Mouse (Mus musculus) lung, adult 18-20 months (tissue): ENCODE results near the gene Galntl5.
"Not testable (repeated sequence)": the region's sequence is repeated elsewhere in the genome, so short reads cannot be mapped to it uniquely, and the experiment has no call there.

Experiments
- DNase-seq, 2 experiments: peaks; one replicate each; pipeline ENCODE4 v3.0.0; 2022; ENCODE audit warnings: mixed read lengths in 2 of 2

The Galntl5 gene

DNA sequence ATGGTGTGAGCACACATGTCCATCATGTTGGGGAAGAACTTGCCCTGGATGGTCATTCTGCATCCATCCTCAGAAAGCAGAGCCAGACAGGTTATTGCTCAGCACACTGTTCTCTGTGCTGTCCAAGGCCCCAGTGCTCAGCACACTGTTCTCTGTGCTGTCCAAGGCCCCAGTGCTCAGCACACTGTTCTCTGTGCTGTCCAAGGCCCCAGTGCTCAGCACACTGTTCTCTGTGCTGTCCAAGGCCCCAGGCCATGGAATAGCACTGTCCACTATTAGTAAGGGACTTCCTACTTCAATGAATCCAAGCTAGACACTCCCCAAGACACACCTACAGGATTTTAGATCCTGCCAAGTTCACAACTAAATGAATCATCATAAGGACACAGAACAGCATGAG is 32.0 kb downstream of the Galntl5 start:
- DNase-seq = not testable (repeated sequence)

DNA sequence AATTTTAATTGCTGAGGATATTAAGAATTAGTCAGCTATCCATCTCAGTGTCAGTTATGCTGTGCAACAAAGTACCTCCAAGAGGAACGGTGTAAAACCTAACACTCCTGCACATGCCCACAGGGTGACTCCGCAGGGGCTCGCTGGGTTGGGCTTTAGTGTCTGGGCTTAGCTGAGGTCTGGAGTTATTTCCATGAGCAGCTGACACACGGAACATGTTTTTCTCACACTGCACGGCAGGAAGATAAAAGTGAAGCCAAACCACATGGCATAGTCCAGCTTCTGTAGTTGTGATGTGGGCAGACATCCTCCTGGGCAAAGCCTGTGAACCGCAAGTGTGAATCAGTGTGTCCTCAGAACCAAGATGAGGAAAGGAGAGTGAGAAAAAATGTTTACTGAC is 33.7 kb downstream of the Galntl5 start:
- no peak for DNase-seq

DNA sequence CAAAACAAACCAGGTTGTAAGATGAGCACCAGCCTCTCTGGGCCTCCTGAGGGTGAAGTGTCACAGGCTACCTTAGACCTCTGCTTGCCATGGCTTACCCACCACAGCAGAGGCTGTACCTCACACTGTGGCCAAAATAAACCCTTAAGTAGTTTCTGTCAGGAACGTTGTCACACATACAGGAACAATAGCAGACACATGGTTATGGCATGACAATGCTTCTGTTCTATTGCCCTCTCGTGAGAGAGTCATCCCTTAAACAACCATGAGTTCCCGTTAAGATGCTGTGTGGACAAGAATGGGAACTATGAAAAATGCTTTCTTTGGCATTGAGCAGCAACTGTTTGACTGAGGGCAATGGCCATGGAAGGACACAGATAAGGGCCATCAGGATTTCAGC is 40.3 kb downstream of the Galntl5 start, which contains the start of gene Galnt11:
Galnt11 (plus strand) TSS at position 301 of the 400 bp plus-strand sequence.
- no peak for DNase-seq

DNA sequence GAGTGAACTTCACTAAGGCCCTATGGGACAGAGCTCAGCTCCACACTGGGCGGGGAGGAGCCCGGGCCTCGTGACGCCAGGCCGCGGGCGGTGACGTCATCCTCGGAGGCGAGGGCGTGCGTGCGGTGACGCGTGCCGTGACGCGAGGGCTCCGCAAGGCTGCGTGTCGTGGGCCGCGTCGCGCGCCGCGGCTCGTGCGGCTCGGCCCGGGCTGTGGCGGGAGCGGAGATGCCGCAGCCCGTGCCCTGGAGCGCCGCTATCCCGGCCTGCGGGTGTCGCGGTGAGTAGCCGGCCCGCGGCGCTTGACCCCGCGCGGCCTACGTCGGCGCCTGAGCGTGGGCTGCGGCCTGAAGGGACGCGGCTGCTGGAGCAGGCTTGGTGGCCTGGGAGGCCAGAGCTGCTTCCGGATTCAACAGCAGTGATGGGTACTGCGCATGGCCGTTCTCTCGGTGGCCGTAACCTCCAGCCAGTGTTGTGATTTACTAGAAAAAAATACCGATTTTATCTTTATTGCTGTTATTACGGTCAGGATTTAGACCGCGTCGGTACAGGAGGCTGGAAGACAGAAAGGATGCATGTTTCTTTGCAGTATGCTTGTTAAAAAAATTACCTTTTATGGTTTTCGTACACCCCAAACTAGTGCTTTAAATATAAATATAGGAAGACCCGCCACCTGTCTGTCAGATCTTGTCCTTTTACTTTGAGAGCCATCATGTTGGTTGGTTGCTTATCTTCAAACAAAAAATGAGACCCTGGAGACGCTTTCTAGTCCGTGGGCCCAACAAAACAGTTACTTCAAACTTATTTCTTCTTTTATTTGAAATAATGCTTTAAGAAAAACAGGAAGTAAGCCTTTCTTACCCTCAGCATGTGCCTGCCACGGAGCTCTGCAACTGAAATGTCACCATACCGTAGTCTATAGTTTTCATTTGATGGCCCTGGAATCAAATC is 41.8 kb downstream of the Galntl5 start, which contains the start of gene E130116L18Rik:
E130116L18Rik (minus strand) TSS at position 402 of the 951 bp plus-strand sequence.
- peak; percentile 85 to 89 for DNase-seq

DNA sequence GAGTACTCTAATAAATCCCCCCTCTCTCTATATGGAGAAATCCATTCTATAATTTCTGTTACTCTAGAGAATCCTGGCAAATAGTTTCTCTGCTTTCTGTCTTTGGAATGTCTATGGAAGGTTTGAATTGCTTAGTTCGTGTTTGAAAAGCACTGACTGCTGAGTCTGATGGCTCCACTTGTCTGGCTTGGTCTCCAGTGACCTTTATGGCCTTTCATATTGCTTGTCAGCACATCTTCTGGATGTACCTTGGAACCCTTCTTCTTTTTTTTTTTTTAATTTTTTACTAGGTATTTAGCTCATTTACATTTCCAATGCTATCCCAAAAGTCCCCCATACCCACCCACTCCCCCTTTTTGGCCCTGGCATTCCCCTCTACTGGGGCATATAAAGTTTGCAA is 43.1 kb downstream of the Galntl5 start:
- DNase-seq = not testable (repeated sequence)

DNA sequence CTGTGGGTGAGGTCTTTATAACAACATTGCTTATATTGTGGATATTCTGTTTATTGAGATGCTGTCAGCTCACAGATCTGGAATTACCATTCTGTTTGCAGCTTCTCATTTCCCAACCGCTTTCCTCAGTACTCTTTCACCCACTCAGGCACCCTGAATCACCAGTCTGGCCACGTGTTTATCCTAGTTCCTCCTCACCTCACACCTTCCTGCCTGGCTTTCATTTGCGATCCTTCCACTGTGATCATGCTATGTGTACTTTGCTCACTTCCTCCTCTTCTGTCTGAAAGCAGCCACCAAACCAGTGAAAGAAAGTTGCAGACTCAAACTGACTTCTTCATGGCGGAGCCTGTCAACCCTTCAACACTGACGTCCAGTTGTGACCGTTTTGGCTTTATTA is 61.8 kb downstream of the Galntl5 start:
- DNase-seq = peak; percentile 13 to 15

DNA sequence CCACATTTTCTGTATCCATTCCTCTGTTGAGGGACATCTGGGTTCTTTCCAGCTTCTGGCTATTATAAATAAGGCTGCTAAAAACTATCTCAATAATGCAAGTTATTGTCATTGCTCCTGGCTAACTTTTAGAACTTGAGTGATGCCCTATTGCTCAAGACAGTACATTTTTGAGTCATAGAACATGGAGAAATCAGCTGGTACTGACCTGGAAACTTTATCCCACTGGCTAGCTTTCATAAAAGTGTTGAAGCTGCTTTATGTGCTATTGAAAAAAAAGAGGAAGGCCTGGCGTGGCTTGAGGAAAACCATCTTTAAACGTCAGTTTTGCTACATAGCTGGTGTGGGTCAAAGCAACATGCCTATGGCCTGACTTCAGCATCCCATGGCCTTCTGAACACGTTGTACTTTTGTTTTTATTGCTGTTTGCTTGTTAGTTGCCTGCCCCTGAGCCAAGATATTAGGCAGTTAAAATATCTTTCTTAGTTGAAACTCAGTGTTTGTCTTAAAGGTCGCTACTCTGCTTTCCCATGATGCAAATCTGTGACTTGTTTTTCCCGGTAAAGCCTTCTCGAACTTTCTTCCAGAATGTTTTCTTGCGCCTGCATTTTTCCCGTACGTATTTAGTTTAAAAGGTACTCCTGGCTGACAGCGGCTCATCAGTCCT is 64.7 kb downstream of the Galntl5 start:
- DNase-seq = no peak

DNA sequence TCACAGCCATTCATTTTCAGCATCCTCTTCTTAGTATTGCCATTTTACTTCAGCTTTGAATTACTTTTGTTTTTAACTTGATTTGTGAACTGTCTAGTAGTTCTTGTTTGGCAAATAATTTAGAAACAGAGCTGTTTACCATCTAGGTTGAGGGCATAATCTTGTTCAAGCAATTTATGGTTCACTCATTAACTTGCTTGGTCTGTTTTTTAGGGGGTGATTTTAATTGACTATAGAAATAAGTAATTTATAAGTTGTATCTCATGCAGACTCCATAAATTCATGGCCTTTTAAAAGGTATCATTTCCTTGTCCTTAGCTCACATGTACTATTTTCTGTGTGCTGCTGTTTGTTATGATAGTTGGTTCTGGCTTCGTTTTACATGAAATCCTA is 65.2 kb downstream of the Galntl5 start:
- no peak for DNase-seq

DNA sequence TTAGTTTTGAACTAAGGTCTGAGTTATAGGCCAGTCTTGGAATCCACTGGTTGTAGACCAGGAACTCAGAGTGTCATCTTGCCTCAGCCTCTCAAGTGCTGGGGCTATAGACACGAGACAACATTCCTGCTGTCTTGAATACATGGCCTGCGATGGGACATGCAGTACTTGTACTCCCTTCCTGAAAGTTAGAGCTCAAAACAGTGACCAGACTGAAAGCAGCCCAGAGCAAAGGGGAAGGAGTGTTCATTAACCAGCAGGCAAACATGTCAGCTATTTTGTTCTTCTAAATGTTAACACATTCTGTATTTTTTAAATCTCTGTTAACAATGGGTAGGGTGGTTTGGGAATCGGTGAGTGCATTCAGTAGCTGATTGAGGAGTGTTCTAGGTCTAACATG is 65.8 kb downstream of the Galntl5 start:
- no peak for DNase-seq

DNA sequence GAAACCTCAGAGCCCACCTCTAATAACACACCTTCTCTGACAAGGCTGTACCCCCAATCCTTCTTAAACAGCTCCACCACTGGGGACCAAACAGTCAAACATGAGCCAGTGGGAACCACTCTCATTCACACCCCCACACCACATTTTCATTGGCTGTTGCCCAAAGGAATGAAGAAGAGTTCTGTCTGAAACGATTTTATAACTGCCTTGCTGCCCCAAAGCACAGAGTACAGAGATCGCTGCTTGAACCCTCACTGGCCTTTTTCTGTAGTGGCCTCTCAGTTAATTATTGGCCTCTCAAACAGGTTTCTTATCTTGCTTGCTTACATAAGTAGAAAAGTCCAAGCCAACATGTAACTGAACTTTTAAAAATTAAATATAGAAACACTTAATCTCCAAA is 71.2 kb downstream of the Galntl5 start:
- no peak for DNase-seq

DNA sequence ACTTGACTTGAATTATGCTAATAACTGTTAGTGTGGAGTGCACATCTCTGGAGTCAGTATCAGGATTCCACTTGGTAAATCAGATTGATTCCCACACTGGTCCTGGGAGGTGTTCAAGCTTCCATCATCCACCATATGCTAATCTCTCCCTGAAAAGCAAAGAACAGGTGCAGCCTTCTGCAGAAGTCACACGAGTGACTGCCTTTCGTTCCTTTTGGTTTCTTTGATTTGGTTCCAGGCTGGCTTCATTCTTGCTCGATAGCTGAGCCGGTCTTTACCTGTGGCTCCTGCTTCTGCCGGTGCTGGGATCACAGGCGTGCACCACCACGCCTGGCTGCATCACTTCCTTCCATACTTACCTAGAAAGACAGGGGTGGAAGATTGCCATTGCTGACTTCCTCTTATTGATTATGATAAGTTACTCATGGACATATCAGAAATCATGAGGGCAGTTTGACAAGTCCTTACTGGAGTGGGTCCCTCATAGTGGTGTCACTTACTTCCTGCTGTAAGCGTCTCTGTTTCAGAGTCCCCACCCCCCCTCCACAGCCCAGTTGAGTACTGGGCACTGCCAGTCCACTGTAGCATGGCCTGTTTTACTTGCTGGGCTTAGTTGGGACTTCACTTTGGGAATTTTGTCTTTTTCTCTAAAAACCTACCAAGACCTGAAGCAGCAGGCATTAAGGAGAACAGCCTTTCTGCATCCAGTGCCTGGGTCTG is 71.7 kb downstream of the Galntl5 start:
- no peak for DNase-seq

DNA sequence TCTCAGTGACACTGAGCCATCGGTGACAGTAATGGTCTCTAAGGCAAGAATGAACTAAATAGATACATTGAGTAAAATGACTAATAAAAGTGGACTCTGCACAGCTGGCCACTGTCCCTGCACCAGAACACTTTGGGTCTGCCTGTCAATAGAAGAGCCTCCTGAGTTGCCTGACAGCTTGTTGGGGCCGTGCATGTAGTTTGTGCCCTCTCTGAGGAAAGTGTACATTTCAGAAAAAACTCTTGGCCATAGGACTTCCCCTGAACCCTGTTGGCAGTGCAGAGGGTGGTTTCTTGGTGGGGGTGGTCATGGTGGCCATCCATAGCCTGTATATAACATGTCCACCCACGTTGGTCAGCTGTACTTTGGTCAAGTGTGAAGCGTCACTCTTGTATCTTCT is 73.2 kb downstream of the Galntl5 start:
- DNase-seq = no peak

DNA sequence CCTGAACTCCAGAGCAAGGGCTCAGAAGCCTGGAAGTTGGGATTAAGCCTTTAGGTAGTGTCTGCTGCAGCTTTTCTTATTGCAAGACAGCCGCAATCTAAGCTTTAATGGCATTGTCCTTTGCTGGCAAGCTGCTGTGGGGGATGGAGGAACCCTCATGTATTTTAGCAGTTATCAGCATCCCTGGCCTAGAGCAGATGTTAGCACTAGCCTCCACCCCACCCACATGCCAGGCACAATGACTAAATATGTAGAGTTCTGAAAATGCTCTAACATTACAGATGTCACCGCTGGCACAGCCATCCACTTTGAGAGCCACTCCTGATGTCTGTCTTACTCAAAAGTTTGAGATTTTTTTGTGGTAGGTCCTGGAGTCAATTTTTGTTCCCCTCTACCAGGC is 75.4 kb downstream of the Galntl5 start:
- no peak for DNase-seq

DNA sequence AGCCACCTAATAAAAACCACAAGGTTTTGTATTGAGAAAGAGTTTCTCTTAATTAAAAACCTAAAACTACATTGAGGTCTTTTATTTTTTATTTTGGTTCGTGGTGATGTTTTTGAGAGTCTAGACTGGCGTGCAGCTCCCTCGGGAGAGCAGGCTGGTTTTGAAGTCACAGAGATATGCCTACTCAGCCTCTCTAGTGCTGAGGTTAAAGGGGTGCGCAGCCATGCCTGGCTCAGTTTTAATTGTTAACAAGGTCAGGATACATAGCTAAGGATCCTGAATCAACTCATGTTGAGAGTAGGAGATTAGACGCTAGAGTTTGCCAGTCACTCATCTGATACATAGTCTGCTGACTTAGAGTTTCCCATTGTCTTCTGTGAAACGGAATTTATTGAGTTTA is 80.2 kb downstream of the Galntl5 start:
- DNase-seq = no peak

DNA sequence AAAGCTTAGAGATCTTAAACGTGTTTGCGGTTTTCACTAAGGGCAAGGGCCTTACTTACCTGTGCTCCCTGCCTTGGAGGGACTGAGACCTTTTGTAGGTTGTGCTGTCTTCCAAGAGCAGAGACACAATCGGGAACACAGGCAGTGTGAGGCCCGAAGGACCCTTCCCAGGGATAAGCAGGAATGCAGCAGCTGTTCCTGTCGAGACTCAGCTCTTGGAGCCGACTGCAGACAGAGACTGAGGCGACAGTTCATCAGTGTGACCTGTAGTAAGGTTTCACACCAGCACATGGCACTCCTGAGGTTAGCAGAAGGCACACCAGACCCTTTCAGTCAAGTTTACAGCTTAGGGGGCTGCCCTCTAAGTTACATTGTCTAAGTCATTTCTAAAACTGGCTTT is 81.0 kb downstream of the Galntl5 start:
- no peak for DNase-seq

DNA sequence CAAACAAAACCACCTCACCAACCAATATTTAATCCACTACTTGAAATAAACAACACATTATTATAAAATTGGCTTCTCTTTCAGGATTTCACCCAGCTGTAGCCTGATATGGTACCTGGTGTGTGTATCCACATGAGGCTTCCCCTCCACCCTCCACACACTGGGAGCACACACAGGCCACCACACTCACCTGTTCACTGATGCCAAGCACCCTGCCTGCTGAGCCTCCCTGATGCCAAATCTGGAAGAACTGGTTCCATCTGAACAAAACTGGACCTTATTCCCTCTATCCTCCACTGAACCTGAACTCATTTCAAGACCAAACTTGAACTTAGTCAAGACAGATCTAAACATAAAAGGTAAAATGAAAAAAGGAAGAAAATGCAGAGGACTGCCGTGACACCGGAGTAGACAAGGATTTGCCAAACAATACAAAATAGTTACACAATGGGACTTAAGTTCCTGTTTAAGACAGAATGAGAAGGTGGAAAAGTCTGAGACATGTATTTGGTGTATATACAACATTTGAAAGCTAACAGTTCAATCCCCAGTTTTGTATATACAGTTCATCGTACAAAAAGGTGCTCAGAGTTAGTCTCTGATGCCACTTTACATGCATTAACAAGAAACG is 87.1 kb downstream of the Galntl5 start:
- DNase-seq = no peak
